Mouse (Mus musculus) large intestine, adult 2 months (tissue): ENCODE data around the gene Prmt7. TPM values are rescaled to one million over a fixed set of nuclear protein-coding genes. Genes with fewer than 3 reads are reported as not detected.
"Not testable (repeated sequence)": the region's sequence is repeated elsewhere in the genome, so short reads cannot be mapped to it uniquely, and the experiment has no call there.

Source experiments
- DNase-seq: peaks from one replicate; pipeline ENCODE4 v3.0.0-alpha.2; 2012; ENCODE audit warnings: low read depth, low spot score
- WGBS: fragments of 180-500 bp; shearing (Covaris S2); methylation state at CpG from one replicate; pipeline ENCODE4 v1.1.7; 2018; 5-methylcytosine and 5-hydroxymethylcytosine counted together
- polyA plus RNA-seq: library from polyadenylated mRNA; depleted of rRNA; stranded (reverse); fragments of >200 nt; gene quantifications from 2 replicates; pipeline ENCODE4 v1.2.3, GENCODE M21; 2012; rRNA removed

The Prmt7 gene
- 19.0 and 20.8 TPM in 2 replicates for polyA plus RNA-seq

- WGBS = under 1% methylated on average over 52 of the region's 52 CpGs
- DNase-seq = peak; percentile 83
Measured at GRCm38 (mm10) chr8:106210821-106211345, at the start of gene Prmt7, which contains the start of gene Slc7a6os. Gene Prmt7 (plus strand): TSS chr8:106210936. Gene Slc7a6os (minus strand): TSS chr8:106210935.

GRCm38 (mm10) chr8:106163251-106163650 is 47.5 kb upstream of the Prmt7 start:
- WGBS = 86% methylated on average over 9 of the region's 9 CpGs
- no peak for DNase-seq

GRCm38 (mm10) chr8:106165460-106165859 is 45.3 kb upstream of the Prmt7 start:
- DNase-seq = no peak
- WGBS = 40% methylated on average over 4 of the region's 4 CpGs

- WGBS = under 1% methylated on average over 59 of the region's 59 CpGs
- DNase-seq = no peak
Measured at GRCm38 (mm10) chr8:106168356-106169016, 42.2 kb upstream of the Prmt7 start, which contains the start of gene Slc7a6. Gene Slc7a6 (plus strand): TSS chr8:106168857.

GRCm38 (mm10) chr8:106169017-106169933 is 41.5 kb upstream of the Prmt7 start:
- 1% methylated on average over 54 of the region's 54 CpGs for WGBS
- no peak for DNase-seq

- 17% methylated on average over 6 of the region's 6 CpGs for WGBS
- no peak for DNase-seq
Measured at GRCm38 (mm10) chr8:106169934-106170480, 40.7 kb upstream of the Prmt7 start.

GRCm38 (mm10) chr8:106173566-106173965 is 37.2 kb upstream of the Prmt7 start:
- DNase-seq = no peak
- WGBS = 85% methylated on average over 3 of the region's 3 CpGs

- no peak for DNase-seq
- 38% methylated on average over 1 of the region's 1 CpGs for WGBS
Measured at GRCm38 (mm10) chr8:106176891-106177290, 33.8 kb upstream of the Prmt7 start.

GRCm38 (mm10) chr8:106177594-106177993 is 33.1 kb upstream of the Prmt7 start:
- DNase-seq = no peak
- 74% methylated on average over 1 of the region's 1 CpGs for WGBS

GRCm38 (mm10) chr8:106178428-106178827 is 32.3 kb upstream of the Prmt7 start:
- 59% methylated on average over 2 of the region's 2 CpGs for WGBS

GRCm38 (mm10) chr8:106185628-106186270 is 25.0 kb upstream of the Prmt7 start:
- DNase-seq = no peak

More at GRCm38 (mm10) chr8:106178428-106178827, 32.3 kb upstream of the Prmt7 start:
- no peak for DNase-seq

GRCm38 (mm10) chr8:106186394-106186793 is 24.3 kb upstream of the Prmt7 start:
- no peak for DNase-seq
- WGBS = 89% methylated on average over 3 of the region's 3 CpGs

More at GRCm38 (mm10) chr8:106185628-106186270, 25.0 kb upstream of the Prmt7 start:
- WGBS = 83% methylated on average over 8 of the region's 8 CpGs

- DNase-seq = no peak
- WGBS = 93% methylated on average over 4 of the region's 4 CpGs
Measured at GRCm38 (mm10) chr8:106189162-106189561, 21.6 kb upstream of the Prmt7 start.

GRCm38 (mm10) chr8:106191639-106192038 is 19.1 kb upstream of the Prmt7 start:
- 41% methylated on average over 5 of the region's 5 CpGs for WGBS
- DNase-seq = no peak

- WGBS = 91% methylated on average over 6 of the region's 6 CpGs
- DNase-seq = no peak
Measured at GRCm38 (mm10) chr8:106193162-106193561, 17.6 kb upstream of the Prmt7 start.

GRCm38 (mm10) chr8:106194062-106194461 is 16.7 kb upstream of the Prmt7 start:
- DNase-seq = no peak
- 93% methylated on average over 5 of the region's 5 CpGs for WGBS

GRCm38 (mm10) chr8:106198741-106199140 is 12.0 kb upstream of the Prmt7 start:
- peak; percentile 6 for DNase-seq

GRCm38 (mm10) chr8:106199596-106199995 is 11.1 kb upstream of the Prmt7 start:
- WGBS = 77% methylated on average over 3 of the region's 3 CpGs
- not testable (repeated sequence) for DNase-seq

More at GRCm38 (mm10) chr8:106198741-106199140, 12.0 kb upstream of the Prmt7 start:
- WGBS = 22% methylated on average over 1 of the region's 1 CpGs

- peak; percentile 13 for DNase-seq
- under 1% methylated on average over 35 of the region's 35 CpGs for WGBS
Measured at GRCm38 (mm10) chr8:106210035-106210731, 553 bp upstream of the Prmt7 start.
